Mouse (Mus musculus) stomach, postnatal 0 days (tissue): ENCODE results near the gene Cdon.

Experiments
- CTCF ChIP-seq: IDR thresholded peaks from 2 replicates; pipeline ENCODE4 v1.5.1; 2016; ENCODE audit warnings: antibody characterized with exemption, low read depth, mild to moderate bottlenecking, moderate library complexity
- EP300 ChIP-seq: optimal IDR thresholded peaks from 2 replicates; pipeline ENCODE3; 2016; ENCODE audit warnings: antibody characterized with exemption

DNA sequence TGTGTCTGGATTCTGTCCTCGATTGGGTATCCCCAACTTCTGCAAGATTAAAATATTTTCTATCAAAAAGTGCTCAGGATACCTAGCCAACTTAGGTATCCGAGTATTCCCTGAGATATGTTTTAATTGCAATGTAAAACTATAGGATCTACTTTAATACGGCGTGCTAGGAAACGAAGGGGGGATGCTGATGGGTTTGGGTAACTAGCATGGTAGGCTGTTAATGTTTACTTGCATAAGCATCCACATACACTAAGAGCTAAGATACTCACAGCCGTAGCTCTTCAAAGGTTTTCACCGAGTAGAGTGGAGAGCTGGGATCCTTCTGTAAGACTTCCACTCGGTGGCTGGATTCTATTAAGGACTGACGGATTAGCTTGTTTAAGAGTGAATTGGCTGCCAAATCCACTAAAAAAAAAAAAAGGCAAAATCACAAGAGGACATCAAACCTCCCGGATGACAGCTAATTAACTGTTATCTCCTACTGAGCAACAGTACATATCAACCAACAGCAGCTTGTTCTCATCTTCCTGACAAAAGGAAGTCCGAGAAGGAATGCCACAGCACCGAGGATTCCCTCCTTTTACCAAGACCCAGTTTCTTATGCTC lies 135.7 kb downstream of the Cdon start:
- TF ChIP-seq CTCF = no peak
- TF ChIP-seq EP300 = no peak
